Mouse (Mus musculus): ENCODE measurements around the gene Lekr1.

Lekr1 gene

GRCm38 (mm10) chr3:65871609-65872272 lies 205.7 kb downstream of the Lekr1 start:
- no peak for DNase-seq (ENCODE audit: low spot score in 2 of 2)

- DNase-seq (ENCODE audit: low spot score in 2 of 2) = no peak
Measured at GRCm38 (mm10) chr3:65873093-65873830, 207.2 kb downstream of the Lekr1 start.

Data from frontal cortex, postnatal 36 days (tissue).